Mouse (Mus musculus) adrenal gland, postnatal 4 days (tissue): ENCODE results near the gene Arl15. TPM values are rescaled to one million over a fixed set of nuclear protein-coding genes. Genes with fewer than 3 reads are reported as not detected.
A peak's percentile ranks its signal among the peaks of the same experiment; 100 is the strongest.

Source experiments
- DNase-seq, 2 experiments: peaks; one replicate each; pipeline ENCODE4 v3.0.0; 2021 to 2022; ENCODE audit warnings: low spot score in 2 of 2, mixed read lengths in 2 of 2
- total RNA-seq, 2 experiments: library from RNA; stranded (reverse); gene quantifications; 2 replicates each; pipeline ENCODE4 v1.2.3; 2021

The Arl15 gene
- total RNA-seq, 2 experiments from 2014 or later, result 32.9 to 36.5 TPM

DNA sequence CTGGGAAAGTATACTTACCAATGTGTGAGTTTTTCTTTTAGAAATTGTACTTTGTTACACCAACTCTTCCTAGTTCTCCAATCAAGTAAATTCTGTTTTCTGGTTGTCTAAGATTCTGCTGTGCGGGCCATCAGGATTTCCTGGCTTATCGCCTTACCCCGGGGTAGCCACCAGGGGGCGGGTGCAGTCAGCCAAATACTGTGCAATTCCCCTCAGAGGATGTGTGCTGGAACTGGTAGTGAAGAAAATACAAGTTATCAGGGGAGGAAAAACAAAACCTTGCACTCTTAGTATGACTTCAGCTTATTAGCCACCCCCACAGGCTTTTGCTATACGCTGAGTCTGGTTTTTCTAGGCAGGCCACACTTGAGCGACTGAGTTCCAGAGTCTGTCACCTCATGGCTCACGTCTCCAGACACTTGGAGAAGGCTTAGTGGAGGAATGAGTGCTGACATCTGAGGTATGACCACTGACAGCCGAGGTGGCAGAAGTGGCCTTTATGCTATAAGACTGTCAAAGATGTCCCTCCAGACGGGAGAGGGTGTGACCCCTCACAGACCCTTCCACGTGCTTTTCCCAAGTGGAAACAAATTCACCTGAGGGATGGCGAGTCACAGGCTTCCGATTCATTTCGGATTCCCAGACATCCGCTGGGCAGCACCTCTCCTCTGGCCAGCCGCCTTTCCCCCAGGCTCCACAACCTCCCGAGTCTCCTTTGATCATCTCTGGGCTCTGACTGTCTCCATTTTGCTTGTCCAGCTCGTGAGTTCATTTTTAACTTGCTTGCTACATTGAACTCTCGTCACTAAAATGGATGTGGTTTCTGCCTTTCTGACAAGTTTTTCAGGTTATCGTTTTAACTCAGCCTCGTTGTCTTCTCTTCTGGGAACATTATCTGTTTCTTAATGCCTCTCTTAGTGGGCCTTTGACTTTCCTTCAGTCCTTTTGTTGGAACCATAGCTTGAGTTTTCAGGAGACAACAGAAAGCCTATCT, 75.2 kb downstream of the Arl15 start:
- no peak for DNase-seq

DNA sequence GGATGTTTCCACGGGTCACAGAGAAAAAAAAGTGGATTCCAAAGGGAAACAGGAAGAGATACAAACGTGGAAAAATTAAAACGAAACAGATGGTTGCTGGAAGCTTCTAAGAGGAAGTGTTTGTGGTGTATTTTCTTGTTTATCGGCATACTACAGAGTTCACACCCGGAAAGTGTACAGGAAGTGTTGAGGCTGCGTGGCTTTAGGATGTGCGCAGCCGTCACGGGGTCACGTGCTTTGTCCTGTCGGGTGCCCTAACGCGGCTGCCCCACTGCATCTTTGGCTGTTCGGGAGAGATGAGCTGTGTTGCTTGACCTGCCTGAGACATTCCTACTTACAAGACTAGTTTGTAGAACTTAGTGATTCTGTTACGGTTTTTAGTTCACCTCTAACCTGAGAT, 76.1 kb downstream of the Arl15 start:
- DNase-seq, result no peak

GRCm38 (mm10) chr13:113871853-113872252, 77.5 kb downstream of the Arl15 start:
- no peak for DNase-seq

GRCm38 (mm10) chr13:113875724-113876123, 81.4 kb downstream of the Arl15 start:
- DNase-seq, result no peak

- peak in 1 of 2 experiments; percentile 37 for DNase-seq
Observed at GRCm38 (mm10) chr13:113877420-113877819, 83.1 kb downstream of the Arl15 start.

DNA sequence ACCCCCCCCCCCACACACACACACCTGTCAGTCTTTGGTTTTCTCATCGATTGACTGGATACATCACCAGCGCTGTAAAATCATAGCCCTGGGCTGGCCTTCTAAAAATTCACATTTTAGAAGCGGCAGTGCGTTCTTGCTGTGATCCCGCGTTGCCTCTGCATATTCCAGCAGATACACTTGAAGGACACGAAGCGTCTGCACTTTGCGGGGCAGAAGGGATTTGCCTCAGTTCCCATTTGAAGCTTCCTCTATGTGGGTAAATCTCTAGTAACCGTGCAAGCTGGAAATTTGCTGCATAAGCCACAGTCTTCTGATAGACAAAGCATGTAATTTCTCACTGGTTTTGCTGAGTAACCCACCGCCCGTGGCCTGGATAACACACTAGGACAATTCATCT, 84.3 kb downstream of the Arl15 start:
- no peak for DNase-seq

DNA sequence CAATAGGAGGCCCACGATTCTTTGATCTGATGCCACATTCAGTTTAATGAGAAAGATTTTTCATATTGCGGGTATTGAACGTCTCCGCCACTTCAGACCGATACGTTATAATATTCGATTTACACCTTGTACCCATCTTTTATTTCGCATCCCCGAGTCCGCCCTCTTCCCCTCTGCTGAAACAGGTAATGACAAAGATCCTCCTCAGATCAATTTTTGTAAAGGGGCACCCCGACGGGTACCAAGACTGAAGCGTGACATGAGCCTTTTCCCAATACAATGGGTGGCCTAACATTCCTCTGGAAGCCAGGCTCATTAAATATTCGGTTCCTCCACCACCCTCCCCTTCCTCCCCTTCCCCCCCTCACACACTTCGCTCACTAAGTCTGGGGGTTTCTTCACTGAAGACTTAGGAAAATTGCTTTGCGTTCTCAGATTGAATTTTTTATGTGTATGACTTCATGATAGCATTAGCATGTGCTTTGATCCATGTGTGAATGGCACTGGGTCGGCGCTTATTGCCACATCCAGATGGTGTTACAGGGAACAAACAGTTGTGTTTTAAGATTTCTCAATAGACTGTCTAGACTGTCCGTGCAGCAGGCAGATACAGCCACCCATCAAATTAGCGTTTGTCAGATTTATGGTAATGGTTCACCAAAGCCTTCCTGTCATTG, 85.5 kb downstream of the Arl15 start:
- DNase-seq, result no peak

DNA sequence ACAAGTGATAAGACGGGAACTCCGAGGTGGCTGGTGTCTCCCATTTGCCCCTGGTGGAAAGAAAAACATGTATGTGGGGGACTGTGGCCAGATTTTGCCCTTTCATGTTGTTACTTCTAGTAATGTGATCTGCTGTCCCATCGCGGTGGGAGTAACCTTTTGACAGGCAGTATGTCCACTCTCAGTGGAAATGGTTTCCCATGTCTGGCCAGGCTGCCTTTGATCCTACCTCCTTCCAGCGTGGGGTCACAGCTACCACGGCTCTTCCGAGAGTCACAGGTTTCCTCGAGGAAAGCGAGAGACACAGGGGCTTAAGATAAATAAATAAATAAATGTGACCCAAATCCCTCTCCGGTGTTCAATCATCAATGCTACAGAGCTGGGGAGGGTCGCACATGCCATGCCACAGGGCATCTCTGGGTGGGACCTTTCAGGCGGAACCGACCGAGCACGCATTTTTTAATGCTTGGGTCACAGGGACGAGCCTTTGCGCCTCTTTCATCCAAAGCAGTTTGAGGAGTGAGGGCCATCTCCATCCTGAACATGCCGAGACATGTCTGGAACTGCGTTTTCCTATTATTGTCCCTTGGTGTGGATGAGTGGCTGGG, 86.4 kb downstream of the Arl15 start:
- no peak for DNase-seq

DNA sequence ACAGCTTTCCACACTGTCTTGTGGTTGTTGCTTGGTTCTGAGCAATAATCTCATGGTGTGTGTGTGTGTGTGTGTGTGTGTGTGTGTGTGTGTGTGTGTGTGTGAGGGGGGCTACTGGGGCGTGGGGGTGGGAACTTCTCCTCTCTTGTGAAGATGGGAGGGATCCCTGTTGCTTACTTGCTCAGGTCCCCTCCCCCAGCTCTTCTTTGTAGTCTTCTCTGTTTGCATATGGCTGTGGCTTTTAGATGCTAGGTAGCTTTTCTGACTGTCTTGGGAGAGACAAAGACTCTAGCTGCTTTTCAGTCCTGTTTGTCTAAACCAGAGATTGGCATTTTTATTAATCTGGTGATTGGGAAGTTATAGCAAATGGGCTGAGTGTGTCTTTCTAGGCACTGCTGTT, 88.7 kb downstream of the Arl15 start:
- no peak for DNase-seq

DNA sequence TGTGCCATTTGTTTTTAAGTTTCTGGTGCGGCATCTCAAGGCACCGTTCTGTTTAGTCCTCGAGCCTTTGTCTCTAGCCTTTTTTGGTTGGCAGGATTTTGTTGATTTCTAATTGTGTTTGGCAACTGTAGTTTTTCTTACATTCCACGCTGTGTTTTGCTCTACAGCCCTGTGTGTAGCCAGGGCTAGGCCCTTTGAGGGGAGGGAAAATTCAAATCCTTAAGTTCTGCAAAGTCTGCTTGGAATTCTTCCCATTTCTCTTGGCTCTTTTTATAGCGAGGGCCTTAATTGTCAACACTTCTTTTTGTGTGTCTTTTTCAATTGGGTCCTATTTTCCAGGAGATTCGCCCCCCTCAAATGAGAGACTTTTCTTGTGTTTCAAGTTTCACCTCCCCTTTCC, 92.8 kb downstream of the Arl15 start:
- no peak for DNase-seq

DNA sequence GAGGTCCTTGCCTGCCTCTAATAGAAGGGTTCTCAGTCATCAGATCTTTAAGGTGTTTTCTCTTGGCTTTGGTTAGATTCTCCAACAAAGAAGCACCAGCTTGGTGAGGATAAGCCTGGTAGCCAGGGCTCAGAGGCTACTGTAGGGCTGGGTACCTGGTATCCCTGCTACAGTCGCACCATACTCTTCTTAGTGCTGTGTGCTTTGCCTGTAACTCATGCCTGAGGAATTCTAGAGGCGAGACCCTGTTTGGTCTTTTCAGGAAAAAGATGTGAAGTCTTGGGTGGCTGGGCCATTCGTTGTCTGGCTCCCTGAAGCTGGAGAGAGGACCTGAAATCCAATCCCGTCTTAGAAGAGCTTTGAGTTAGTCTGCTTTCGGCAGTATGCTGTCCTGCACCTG, 93.8 kb downstream of the Arl15 start:
- no peak for DNase-seq

DNA sequence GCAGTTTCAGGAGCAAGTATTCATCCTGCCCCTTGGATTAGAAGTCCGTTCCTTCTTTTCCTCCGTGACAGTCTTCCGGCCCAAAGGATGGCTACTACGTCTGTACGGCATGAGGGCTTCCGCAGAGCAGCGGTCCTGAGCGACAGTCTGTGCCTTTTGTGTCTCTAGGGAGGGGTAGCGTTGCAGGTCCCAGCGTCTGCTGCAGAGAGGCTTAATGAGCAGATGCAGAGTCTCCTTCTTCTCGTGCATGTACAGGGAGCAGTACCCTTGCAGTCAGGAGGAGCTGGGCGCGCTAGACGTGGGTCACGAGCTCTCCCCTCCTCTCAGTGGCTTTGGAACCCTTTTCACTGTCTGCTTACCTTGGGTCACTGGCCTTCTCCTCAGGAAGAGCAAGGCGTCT, 94.4 kb downstream of the Arl15 start:
- no peak for DNase-seq

- DNase-seq, result no peak
Observed at GRCm38 (mm10) chr13:113889140-113890055, 95.1 kb downstream of the Arl15 start.

- no peak for DNase-seq
Observed at GRCm38 (mm10) chr13:113896684-113897083, 102.4 kb downstream of the Arl15 start.

- no peak for DNase-seq
Observed at GRCm38 (mm10) chr13:113897498-113897897, 103.2 kb downstream of the Arl15 start.

GRCm38 (mm10) chr13:113897951-113898350, 103.6 kb downstream of the Arl15 start:
- DNase-seq, result no peak

- DNase-seq, result no peak
Observed at GRCm38 (mm10) chr13:113901001-113901545, 106.8 kb downstream of the Arl15 start.

GRCm38 (mm10) chr13:113903255-113903654, 109.0 kb downstream of the Arl15 start:
- DNase-seq, result no peak

DNA sequence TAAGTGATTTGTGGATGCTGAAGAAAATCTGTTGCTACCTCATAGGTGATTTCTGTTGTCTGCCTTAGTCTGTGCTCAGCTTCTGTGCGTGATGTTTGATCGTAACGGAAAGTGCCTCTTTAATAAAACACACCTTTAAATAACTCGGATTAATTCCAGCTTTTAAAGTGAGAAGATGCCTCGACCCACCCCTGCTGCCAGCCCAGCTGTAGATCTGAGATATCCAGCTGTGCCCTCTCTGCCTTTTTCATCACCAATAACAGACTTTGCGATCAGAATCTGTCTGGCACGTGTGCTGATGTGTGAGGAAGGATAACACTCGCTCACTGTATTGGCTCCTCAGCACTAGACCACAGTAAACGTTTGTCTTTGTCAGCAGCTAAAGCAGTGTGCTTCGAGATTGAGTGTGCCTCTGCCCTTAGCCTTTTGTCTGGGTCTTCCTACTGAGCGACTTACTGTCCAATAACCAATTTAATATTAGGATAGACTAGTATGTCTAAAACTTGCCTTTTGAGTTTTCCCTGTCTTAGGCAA, 117.7 kb downstream of the Arl15 start:
- no peak for DNase-seq

DNA sequence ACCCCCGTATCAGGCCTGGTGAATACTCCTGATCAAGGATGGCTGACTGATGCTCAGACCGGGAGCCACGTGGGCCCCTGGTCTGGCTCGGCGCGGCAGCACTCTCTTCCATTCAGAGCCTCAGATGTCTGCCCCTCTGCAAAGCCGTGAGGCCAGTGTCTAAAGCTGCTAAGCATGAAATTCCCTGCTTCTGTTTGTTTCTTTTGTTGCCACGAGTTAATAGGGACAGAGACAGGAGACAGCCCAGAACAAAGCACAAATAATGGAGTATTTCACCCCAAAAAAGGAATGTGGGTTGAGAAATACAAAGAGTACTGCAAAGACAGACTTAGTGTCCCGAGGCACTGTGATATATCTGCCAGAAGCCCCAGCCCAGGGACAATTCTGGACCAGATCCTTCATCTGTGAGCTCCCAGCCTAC, 120.3 kb downstream of the Arl15 start:
- DNase-seq, result no peak
